Mouse (Mus musculus): Measurements from ENCODE around the gene Sptbn1.
A peak's percentile ranks its signal among the peaks of the same experiment; 100 is the strongest.

Gene Sptbn1

DNA sequence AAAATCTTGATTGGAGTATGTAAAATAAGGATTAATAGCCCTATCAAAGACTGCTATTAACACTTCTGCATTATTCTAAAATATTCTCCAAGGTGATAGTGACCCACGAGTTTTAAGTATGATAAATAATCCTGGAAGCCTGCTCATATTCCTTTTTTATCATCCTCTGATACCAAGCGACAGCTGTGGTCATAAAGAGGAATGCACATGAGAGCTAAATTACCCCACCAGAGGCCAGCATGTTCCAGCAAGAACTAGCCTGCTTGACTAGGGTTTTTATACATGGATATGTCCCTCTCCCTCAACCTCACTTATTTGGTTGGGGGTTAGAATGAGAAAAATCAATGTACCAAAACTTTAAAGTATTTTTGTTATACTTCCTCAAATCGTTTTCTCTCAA is 56.8 kb downstream of the Sptbn1 start:
- DNase-seq (ENCODE audit: low spot score in 2 of 2): no peak

GRCm38 (mm10) chr11:30210100-30210811 is 57.7 kb downstream of the Sptbn1 start:
- no peak for DNase-seq (ENCODE audit: low spot score in 2 of 2)

DNA sequence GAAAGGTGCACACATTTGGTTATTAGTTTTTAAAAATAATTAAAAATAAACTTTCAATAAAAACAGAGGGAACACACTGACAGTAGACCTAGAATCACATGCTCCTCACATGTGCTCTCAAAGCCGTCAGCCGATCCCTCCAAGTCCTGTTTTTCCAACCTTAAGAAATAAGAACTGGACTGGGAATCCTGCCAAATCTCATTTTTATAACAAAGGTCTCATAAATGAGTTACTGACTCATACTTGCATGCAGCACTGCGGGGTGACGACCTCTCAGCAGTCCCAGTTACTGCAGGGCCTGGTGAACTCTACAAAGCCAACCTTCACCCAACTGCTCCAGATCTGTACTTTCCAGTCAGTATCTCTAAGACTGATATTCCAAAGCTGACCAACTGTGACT is 58.5 kb downstream of the Sptbn1 start:
- no peak for DNase-seq (ENCODE audit: low spot score in 2 of 2)

GRCm38 (mm10) chr11:30204398-30204797 is 63.6 kb downstream of the Sptbn1 start:
- no peak for DNase-seq (ENCODE audit: low spot score in 2 of 2)

GRCm38 (mm10) chr11:30200391-30200790 is 67.6 kb downstream of the Sptbn1 start:
- DNase-seq (ENCODE audit: low spot score in 2 of 2): no peak

DNA sequence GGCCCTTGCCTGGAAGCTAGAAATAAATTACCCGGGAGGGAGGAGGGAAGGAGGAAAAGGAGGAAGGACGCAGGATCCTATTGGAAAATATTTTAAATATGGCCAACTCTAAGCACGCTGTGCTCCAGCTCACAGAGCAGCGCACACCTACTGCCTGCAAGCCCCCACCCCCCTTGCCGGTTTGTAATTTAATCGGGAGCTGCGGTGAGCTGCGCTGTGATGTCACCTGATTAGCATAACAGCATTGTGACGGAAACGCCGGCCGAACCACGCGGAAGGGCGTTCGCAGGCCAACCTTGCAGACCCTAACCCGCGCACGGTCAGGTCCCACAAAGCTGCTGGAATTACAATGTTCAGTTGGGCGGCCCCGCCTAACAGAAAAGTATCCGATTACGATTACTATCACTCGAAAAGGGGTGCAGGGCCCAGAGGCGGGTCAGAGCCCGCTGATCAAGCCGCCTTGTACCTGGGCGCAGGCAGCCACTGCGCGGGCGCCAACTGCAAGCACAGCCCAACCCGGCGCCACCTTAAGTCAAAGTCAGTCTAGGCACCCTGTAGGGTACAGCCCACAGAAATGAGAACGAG is 69.8 kb downstream of the Sptbn1 start:
- DNase-seq (ENCODE audit: low spot score in 2 of 2): peak; percentile 81 to 87

- peak; percentile 19 to 35 for DNase-seq (ENCODE audit: low spot score in 2 of 2)
These were observed 70.3 kb downstream of the Sptbn1 start for GRCm38 (mm10) chr11:30197564-30198090.

- DNase-seq (ENCODE audit: low spot score in 2 of 2): no peak
These were observed 71.5 kb downstream of the Sptbn1 start for GRCm38 (mm10) chr11:30196368-30197070.

- peak; percentile 17 to 32 for DNase-seq (ENCODE audit: low spot score in 2 of 2)
These were observed 72.2 kb downstream of the Sptbn1 start for GRCm38 (mm10) chr11:30195756-30196155.

- no peak for DNase-seq (ENCODE audit: low spot score in 2 of 2)
These were observed 73.2 kb downstream of the Sptbn1 start for GRCm38 (mm10) chr11:30194800-30195199.

GRCm38 (mm10) chr11:30190959-30191358 is 77.0 kb downstream of the Sptbn1 start:
- DNase-seq (ENCODE audit: low spot score in 2 of 2): no peak

- peak; percentile 26 to 49 for DNase-seq (ENCODE audit: low spot score in 2 of 2)
These were observed 77.9 kb downstream of the Sptbn1 start for GRCm38 (mm10) chr11:30190119-30190518.

- DNase-seq (ENCODE audit: low spot score in 2 of 2): peak; percentile 58 to 70
These were observed 81.0 kb downstream of the Sptbn1 start for GRCm38 (mm10) chr11:30186902-30187470.

DNA sequence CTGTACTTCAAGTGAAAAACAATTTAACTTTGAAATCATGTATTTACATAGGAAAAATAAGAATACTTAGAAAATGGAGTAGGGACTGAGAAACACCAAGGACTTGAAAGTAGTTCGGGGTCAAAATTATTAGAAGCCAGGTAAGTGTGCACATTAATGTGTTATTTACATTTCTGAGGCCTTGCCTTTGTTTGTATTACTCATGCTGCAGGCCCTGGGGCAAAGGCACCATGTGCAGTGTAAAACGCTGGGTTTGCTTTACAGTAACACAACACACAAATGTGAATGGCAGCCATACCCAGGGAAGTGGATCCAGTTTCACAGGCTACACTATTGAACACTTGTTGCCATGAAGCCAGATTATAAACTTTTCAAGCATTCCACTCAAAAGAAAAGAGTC is 83.4 kb downstream of the Sptbn1 start:
- DNase-seq (ENCODE audit: low spot score in 2 of 2): no peak

DNA sequence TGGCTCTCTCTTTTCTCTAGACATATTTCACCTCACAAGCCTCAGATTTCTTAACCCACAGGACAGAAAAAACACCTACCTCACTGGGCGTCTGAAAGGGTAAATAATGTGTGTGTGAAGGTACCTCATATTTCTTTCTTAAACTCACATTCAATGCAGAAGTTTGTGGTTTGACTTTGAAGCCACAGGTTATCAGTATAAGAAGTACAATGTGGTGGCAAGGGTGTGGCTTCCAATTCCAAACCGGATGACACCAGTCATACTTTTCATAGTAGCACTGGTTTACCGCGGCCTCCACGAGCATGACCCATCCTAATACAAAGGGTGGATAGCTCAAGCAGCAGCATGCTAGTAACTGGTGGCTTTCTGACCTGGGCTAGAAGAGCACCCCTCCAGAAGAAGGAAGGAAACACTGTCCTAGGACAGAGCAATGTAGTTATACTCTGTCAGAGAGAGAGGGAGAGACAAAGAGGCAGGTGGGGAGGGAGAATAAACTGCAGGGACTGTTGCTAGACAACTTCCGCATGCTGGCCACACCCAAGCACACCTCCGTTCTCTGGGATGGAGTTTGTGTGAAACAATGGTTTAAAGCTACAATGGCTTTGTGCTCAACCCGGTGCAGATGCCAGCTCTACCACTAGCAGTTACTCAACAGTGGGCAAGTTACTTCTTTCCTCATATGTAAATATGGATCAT is 85.1 kb downstream of the Sptbn1 start:
- peak; percentile 71 to 81 for DNase-seq (ENCODE audit: low spot score in 2 of 2)

DNA sequence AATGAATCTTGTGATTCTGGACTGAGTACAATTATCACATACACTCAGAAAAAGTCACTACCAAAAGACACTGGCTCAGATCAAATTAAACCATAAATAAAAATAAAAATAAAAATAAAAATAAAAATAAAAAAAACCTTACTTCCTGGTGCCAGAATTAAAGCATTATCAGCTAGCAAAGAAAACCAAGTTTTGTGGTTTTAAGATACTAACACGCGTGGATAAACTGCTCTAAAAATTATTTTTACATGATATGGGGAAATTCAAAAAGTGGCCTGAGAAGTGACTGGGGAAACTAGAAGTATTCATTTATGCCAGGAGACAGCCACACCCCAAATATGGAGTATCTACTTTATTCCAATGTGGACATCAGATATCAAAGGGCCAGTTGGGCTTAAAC is 89.8 kb downstream of the Sptbn1 start:
- DNase-seq (ENCODE audit: low spot score in 2 of 2): no peak

- DNase-seq (ENCODE audit: low spot score in 2 of 2): no peak
These were observed 90.7 kb downstream of the Sptbn1 start for GRCm38 (mm10) chr11:30177145-30177840.

- DNase-seq (ENCODE audit: low spot score in 2 of 2): no peak
These were observed 91.9 kb downstream of the Sptbn1 start for GRCm38 (mm10) chr11:30176111-30176510.

- no peak for DNase-seq (ENCODE audit: low spot score in 2 of 2)
These were observed 92.4 kb downstream of the Sptbn1 start for GRCm38 (mm10) chr11:30175623-30176022.

DNA sequence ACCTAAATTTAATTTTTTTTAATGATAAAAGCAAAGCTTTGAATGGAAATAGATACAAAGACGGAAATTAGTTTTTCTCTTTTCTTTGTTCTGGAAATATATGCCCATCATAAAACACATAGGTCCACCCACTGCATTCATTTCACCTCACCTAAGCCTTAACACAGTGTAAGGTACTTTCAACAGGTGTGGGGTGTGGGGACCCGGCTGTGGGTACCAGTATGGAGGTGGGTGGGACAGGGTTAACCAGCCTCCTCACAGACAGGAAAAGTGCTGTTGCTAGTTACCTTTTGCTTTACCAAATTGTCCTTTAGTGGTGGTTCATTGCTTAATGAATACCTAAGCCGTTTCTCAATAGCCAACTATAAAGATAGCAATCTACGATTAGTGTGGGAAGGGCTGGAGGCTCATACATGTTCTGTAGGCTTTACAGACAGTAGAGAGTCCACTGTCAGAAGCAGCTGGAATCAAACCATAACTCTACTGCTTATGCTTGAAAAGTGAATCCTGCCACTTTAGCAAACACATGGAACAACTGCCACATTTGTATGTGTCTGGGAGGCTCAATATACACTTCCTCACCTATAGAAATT is 96.3 kb downstream of the Sptbn1 start:
- DNase-seq (ENCODE audit: low spot score in 2 of 2): no peak

GRCm38 (mm10) chr11:30171184-30171583 is 96.8 kb downstream of the Sptbn1 start:
- DNase-seq (ENCODE audit: low spot score in 2 of 2): no peak

Measured in natural killer cell, adult 2 months (primary cell).